Mouse (Mus musculus): ENCODE measurements around the gene Gm20661. TPM values are rescaled to one million over a fixed set of nuclear protein-coding genes. Genes with fewer than 3 reads are reported as not detected.

Gene Gm20661
- polyA plus RNA-seq, 1 experiment from 2014 or later: 0.88 TPM

DNA sequence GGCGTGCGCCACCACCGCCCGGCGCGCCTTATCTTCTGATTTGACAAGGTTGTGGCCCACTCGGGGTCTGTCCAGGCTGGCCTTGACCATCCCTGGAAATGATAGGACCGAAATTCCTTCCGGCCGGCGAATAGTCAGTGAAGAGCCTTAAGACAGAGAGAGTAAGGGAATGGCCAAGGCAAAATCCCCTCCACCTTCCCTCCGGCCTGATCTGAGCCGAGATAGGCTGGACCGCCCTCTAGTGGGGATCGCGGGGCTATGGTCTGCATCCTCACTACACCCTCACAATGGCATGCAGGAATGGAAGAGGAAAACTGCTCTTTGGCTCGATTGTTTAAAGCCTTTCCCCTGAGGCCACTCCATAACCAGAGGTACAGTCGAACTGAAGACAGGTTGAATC, 3.5 kb downstream of the Gm20661 start:
- Histone ChIP-seq H3K36me3 (replicated peaks) (no peaks in the 10 kb centered on the region), H3K4me2 (peak overlapping the region; percentile 96), H3K27me3 (replicated peaks) (peaks cover 11% of the 10 kb centered on the region), H3K27ac (peak overlapping the region; percentile 41), H3K9me3 (no peaks in the 10 kb centered on the region), H3K4me1 (peaks cover 23% of the 10 kb centered on the region), H3K9ac (no peak overlapping the region), H3K4me3 (peak overlapping the region; percentile 77)
- peak; percentile 75 for ATAC-seq (replicated peaks)
- 7% methylated on average over 18 of the region's 18 CpGs for WGBS

DNA sequence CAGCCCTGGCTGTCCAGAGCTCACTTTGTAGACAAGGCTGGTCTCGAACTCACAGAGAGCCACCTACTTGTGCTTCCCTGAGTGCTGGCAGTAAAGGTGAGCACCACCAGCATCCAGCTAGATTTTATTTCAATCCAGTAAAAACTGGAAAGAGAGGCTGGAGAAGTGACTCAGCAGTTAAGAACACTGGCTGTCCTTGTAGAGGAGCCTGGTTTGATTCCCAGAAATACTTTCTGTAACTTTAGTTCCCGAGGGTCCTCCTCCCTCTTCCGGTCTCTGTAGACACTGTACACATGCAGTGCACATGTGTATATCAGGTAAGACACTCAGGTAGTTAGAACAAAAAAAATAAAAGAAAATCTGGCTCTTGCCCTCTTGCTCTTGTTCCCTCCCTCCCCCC, 5.1 kb downstream of the Gm20661 start:
- no peak for ATAC-seq (replicated peaks)
- H3K4me2 ChIP-seq: no peak overlapping the region
- 82% methylated on average over 3 of the region's 3 CpGs for WGBS
- peaks cover 11% of the 10 kb centered on the region for H3K27me3 ChIP-seq (replicated peaks)
- H3K4me3 ChIP-seq: no peak overlapping the region
- no peaks in the 10 kb centered on the region for H3K36me3 ChIP-seq (replicated peaks)
- no peak overlapping the region for H3K9ac ChIP-seq
- H3K4me1 ChIP-seq: peaks cover 23% of the 10 kb centered on the region
- no peak overlapping the region for H3K27ac ChIP-seq
- H3K9me3 ChIP-seq: no peaks in the 10 kb centered on the region

DNA sequence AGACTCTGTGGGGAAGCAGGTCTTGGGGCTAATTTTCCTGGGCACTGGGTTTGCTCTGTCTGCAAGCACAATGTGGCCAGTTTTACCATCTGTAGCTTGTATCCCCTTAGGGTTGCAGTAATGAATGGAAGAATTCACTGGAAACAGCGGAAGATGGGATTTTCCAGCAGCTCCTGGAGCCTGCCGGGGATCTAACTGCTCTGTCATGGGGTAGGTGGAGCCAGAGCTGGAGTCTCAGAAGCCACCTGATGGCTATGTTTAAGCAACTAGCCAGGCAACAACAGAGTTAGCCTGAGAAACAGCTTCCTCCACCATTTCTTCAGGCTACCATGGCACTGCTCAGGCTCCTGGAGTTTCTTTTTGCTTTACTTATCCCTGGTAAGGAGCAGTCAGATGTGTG, 9.3 kb downstream of the Gm20661 start, which contains the start of gene Cdhr4:
Cdhr4 (plus strand) TSS at position 301 of the 400 bp plus-strand sequence.
- Histone ChIP-seq H3K4me1 (no peaks in the 10 kb centered on the region), H3K27ac (no peak within 1 kb of the TSS), H3K4me3 (no peak within 1 kb of the TSS), H3K9me3 (no peaks in the 10 kb centered on the region), H3K27me3 (replicated peaks) (no peaks in the 10 kb centered on the region), H3K36me3 (replicated peaks) (no peaks in the 10 kb centered on the region), H3K9ac (no peak within 1 kb of the TSS), H3K4me2 (no peak within 1 kb of the TSS)
- no peak for ATAC-seq (replicated peaks)
- 59% methylated on average over 2 of the region's 2 CpGs for WGBS

DNA sequence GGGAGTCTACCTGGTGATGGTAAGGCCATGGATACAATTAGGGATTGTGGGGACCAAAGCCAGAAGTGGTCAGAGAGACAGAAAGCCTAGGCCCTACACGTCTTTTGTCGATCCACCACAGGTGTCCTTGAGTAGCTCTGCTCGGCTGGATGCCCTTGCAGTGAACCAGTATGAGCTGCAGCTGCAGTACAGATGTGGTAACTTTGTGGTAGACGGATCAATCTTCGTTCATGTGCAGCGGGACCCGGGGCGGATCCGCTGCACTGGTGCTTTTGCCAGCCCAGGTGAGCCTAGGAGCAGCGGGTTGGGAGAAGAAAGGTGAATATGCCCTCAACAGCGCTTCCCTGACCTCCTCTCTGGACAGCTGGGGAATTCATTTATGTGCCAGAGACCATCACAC, 10.2 kb downstream of the Gm20661 start:
- Histone ChIP-seq H3K27me3 (replicated peaks) (no peaks in the 10 kb centered on the region), H3K36me3 (replicated peaks) (no peaks in the 10 kb centered on the region), H3K4me2 (no peak overlapping the region), H3K4me1 (no peaks in the 10 kb centered on the region), H3K4me3 (no peak overlapping the region), H3K9ac (no peak overlapping the region), H3K9me3 (no peaks in the 10 kb centered on the region), H3K27ac (no peak overlapping the region)
- no peak for ATAC-seq (replicated peaks)
- WGBS: 81% methylated on average over 11 of the region's 11 CpGs

DNA sequence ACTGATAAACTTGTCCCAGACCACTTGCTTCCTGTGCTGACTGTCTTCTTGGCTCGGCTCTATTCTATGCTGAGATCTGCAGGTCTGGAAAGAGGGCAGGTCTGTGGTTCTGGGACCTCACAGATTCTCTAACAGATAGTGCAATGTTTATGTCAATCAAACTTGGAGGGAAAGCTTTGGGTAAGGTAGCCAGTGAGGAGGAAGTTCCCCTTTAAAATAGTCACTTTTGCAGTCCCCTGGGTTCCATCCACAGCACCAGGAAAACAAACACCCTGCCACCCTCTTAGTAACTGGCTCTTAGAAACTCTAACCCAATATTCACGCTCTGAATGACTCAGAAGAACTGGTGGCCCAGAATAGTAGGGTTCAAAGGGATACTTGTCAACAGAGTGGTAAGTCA, 11.6 kb downstream of the Gm20661 start:
- no peaks in the 10 kb centered on the region for H3K9me3 ChIP-seq
- no peaks in the 10 kb centered on the region for H3K4me1 ChIP-seq
- no peak overlapping the region for H3K4me3 ChIP-seq
- no peak for ATAC-seq (replicated peaks)
- WGBS: 69% methylated on average over 2 of the region's 2 CpGs
- no peaks in the 10 kb centered on the region for H3K36me3 ChIP-seq (replicated peaks)
- H3K27ac ChIP-seq: no peak overlapping the region
- H3K9ac ChIP-seq: no peak overlapping the region
- no peaks in the 10 kb centered on the region for H3K27me3 ChIP-seq (replicated peaks)
- no peak overlapping the region for H3K4me2 ChIP-seq

DNA sequence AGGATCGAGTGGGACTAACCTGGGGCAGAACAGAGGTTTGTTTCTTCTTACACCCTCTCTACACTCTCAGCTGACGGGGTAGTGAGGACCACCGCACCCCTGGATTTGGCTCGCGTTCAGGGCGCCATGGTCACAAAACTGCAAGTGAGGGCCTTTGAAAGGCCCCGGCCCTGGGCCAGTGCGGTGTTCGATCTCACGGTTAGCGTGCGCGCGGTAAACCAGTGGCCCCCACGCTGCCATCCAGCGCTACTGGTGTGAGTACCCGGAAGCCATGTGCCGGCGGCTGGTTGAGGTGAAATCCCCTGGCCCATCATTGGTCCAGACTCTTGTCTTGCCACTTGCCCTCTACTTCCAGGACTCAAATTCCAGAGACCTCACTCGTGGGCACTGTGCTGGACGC, 12.7 kb downstream of the Gm20661 start:
- Histone ChIP-seq H3K27ac (no peak overlapping the region), H3K9me3 (no peaks in the 10 kb centered on the region), H3K4me3 (no peak overlapping the region), H3K9ac (no peak overlapping the region), H3K4me2 (no peak overlapping the region), H3K36me3 (replicated peaks) (no peaks in the 10 kb centered on the region), H3K4me1 (no peaks in the 10 kb centered on the region), H3K27me3 (replicated peaks) (no peaks in the 10 kb centered on the region)
- no peak for ATAC-seq (replicated peaks)
- 93% methylated on average over 21 of the region's 21 CpGs for WGBS

DNA sequence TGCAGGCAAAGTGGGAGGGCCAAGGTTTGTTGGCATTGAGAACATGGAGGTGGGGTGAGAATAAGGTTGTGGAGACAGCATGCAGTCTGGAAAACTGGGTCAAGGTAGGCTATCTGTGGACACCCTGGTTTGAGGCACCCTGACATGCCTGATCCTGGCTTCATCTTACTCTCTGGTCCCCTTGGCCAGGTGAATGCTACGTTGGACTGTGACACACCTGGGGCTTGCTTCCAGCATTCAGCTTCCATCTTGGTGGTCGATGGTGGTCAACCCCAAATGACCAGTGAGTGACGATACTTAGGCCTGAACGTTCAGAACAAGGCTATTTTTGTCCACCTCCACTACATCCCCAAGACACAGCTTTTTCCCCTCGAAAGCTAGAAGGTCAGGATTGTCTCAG, 13.2 kb downstream of the Gm20661 start, which contains the start of gene Gm20662:
Gm20662 (plus strand) TSS at position 301 of the 400 bp plus-strand sequence.
- Histone ChIP-seq H3K36me3 (replicated peaks) (no peaks in the 10 kb centered on the region), H3K4me2 (no peak within 1 kb of the TSS), H3K4me3 (no peak within 1 kb of the TSS), H3K9ac (no peak within 1 kb of the TSS), H3K27ac (no peak within 1 kb of the TSS), H3K4me1 (no peaks in the 10 kb centered on the region), H3K27me3 (replicated peaks) (no peaks in the 10 kb centered on the region), H3K9me3 (no peaks in the 10 kb centered on the region)
- WGBS: 82% methylated on average over 5 of the region's 5 CpGs
- ATAC-seq (replicated peaks): no peak

DNA sequence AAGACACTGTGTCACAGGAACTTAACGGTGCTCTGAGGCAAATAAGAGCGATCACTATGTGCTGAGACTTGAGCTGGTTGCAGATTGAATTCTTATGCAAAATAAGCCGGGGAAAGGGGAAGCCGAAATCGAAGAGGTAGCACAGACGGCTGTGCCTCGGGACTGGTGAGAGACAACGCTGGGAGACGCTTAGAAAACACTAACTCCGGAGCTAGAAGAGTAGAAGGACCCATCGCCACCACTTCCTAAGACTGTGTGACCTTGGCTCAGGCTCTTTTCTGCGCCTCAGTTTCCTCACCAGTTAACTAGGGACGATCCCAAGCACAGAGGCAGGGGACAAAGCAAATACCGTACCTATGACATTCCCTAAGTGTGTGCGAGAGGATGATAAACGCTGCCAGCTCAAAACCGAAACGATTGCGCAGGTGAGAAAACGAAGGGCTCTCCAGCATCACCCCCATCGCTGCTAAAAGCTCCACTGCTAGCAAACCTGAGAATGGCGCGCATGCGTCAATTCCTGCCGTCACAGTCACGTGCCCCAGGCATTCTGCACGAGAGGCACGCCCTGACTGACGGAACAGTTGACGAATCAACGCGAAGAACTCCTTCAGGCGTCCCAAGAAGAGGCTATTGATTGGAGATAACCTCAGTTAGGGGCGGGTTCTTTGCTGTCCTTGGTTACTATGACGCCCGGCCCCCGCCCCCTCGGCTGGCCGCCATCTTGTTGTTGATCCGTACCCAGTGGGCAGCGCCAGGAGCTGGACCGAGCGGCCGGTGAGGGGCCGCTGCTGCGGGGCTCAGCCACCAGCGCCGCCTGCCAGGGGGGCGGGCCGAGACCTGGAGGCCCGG, 19.3 kb downstream of the Gm20661 start, which contains the start of gene Ip6k1:
Ip6k1 (plus strand) TSS at position 580 of the 849 bp plus-strand sequence.
- H3K4me2 ChIP-seq: peak within 1 kb of the TSS; percentile 87
- no peaks in the 10 kb centered on the region for H3K9me3 ChIP-seq
- H3K36me3 ChIP-seq (replicated peaks): no peaks in the 10 kb centered on the region
- H3K27ac ChIP-seq: peak within 1 kb of the TSS; percentile 95
- peak; percentile 99 for ATAC-seq (replicated peaks)
- peak within 1 kb of the TSS; percentile 89 for H3K4me3 ChIP-seq
- peak within 1 kb of the TSS; percentile 98 for H3K9ac ChIP-seq
- peaks cover 33% of the 10 kb centered on the region for H3K4me1 ChIP-seq
- H3K27me3 ChIP-seq (replicated peaks): no peaks in the 10 kb centered on the region
- under 1% methylated on average over 51 of the region's 51 CpGs for WGBS

DNA sequence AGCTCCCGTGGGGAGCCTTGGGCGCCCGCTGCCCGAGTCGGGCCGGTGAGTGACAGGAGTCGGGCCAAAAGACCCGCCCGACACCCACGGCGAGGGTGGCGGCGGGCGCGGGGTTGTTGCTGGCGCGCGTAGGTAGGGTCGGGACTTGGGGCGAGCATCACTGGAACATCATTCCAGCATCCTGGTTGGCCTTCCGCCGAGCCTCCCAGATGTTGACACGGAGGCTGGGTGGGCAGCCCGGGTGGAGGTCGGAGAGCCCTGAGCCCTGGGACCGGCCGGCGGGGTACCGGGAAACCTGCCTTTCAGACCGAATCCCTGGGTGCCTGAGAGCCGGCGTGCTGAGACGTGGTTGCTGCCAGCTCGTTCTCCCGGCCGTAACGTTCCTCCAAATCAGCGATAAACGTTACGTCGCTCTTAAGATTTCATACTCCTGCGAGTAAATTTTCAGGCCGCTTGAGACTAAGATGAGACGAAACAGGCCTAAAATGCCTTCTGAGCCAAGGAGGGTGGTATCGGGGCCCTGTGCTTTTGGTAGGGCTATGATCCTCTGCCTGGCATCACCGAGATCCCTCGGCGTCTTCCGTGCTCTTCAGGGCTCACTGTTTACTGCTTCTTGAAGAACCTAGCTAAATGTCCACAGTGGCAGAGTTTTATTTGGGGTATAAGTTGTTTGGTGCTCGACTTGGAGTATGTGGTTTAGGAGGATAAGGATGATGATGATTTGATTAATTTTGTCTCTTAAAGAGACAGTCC, 20.1 kb downstream of the Gm20661 start:
- under 1% methylated on average over 50 of the region's 50 CpGs for WGBS

DNA sequence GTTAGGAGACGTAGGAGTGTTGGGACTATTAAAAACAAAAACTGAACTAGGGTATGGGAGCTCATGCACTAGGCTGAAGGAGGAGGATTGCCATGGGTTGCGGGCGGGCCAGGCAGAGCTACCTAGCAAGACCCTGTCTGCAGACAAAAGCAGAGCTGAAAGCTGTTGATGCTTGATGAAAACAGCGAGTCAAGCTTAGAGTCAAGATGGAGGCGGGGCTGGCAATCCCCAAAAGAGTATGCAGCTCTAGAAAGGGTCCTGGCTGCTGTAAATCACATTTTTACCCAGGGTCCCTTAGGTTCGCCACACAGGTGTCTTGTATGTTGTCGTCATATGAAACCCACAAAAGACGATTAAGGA, 20.7 kb downstream of the Gm20661 start:
- H3K4me2 ChIP-seq: peak overlapping the region; percentile 87
- peaks cover 40% of the 10 kb centered on the region for H3K4me1 ChIP-seq
- no peak for ATAC-seq (replicated peaks)
- H3K9ac ChIP-seq: peak overlapping the region; percentile 98
- no peaks in the 10 kb centered on the region for H3K27me3 ChIP-seq (replicated peaks)
- no peaks in the 10 kb centered on the region for H3K9me3 ChIP-seq
- 6% methylated on average over 8 of the region's 8 CpGs for WGBS
- H3K4me3 ChIP-seq: peak overlapping the region; percentile 89
- no peaks in the 10 kb centered on the region for H3K36me3 ChIP-seq (replicated peaks)
- peak overlapping the region; percentile 95 for H3K27ac ChIP-seq

More for the DNA sequence above, 20.1 kb downstream of the Gm20661 start:
- peak overlapping the region; percentile 98 for H3K9ac ChIP-seq
- H3K4me2 ChIP-seq: peak overlapping the region; percentile 87
- ATAC-seq (replicated peaks): peak; percentile 62; the same call in 1 of the 2 replicates
- H3K9me3 ChIP-seq: no peaks in the 10 kb centered on the region
- H3K4me3 ChIP-seq: peak overlapping the region; percentile 89
- peak overlapping the region; percentile 95 for H3K27ac ChIP-seq
- no peaks in the 10 kb centered on the region for H3K36me3 ChIP-seq (replicated peaks)
- no peaks in the 10 kb centered on the region for H3K27me3 ChIP-seq (replicated peaks)
- H3K4me1 ChIP-seq: peaks cover 37% of the 10 kb centered on the region

DNA sequence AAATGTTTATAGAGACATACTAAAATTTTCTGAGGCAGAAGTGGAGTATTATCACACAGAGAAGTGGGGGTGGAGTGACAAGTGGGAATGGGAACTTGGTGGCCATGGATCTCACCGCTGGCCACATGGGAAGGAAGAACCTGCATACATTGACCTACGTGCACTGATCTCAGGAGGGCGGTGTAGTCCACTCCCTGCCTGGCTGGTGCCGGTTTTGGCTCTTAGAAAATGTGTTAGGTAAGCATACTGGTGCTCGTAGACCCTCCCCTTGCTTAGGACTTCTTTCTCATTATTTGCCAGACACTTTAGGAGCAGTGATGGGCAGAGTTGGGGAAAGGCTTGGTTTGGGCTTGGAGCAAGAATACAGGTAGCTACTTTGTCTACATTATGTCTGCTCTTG, 25.2 kb downstream of the Gm20661 start:
- ATAC-seq (replicated peaks): no peak
- H3K27me3 ChIP-seq (replicated peaks): no peaks in the 10 kb centered on the region
- H3K9me3 ChIP-seq: no peaks in the 10 kb centered on the region
- no peak overlapping the region for H3K4me3 ChIP-seq
- H3K4me1 ChIP-seq: peaks cover 34% of the 10 kb centered on the region
- no peak overlapping the region for H3K4me2 ChIP-seq
- 91% methylated on average over 5 of the region's 5 CpGs for WGBS
- no peak overlapping the region for H3K27ac ChIP-seq
- H3K36me3 ChIP-seq (replicated peaks): no peaks in the 10 kb centered on the region
- H3K9ac ChIP-seq: no peak overlapping the region

DNA sequence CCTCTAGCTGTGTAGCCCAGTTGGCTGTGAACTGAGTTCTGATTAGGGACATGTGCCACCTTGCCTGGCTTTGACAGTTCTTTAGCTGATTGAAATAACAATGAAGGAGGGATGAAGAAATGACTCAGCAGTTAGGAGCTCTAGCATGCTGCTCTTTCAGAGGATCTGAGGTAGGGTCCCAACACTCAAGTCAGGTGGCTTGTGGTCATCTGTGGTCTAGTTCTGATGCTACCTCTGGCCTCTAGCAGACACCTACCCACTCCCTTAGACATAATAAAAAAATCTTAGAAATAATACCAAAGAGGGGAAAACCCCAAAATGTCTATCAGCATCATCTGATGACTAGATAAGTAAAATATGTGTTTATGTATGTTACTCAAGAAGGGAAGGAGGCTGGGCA, 27.5 kb downstream of the Gm20661 start:
- Histone ChIP-seq H3K4me1 (peaks cover 14% of the 10 kb centered on the region), H3K27ac (no peak overlapping the region), H3K9ac (no peak overlapping the region), H3K4me2 (no peak overlapping the region), H3K36me3 (replicated peaks) (no peaks in the 10 kb centered on the region), H3K27me3 (replicated peaks) (no peaks in the 10 kb centered on the region), H3K4me3 (no peak overlapping the region), H3K9me3 (no peaks in the 10 kb centered on the region)
- no peak for ATAC-seq (replicated peaks)
